In genomic region chr1:58651571-58652456, GRCm38 (mm10) we compare ENCODE assay signal across 8 mouse cellular contexts. TPM values are rescaled to one million over a fixed set of nuclear protein-coding genes. Genes with fewer than 3 reads are reported as not detected.
DNase-seq lines count a peak whose midpoint lies in the region; ATAC-seq and TF ChIP-seq lines count a peak whose summit lies in the region.
"Not testable (repeated sequence)": the region's sequence is repeated elsewhere in the genome, so short reads cannot be mapped to it uniquely, and the experiment has no call there.

No protein-coding gene starts in this region.

- DNase-seq in cerebellum, adult 2 months: peak in 1 of 2 experiments; percentile 13
- not testable (repeated sequence) for DNase-seq in forebrain, embryonic 14.5 days (ENCODE audit: low spot score); hindbrain, embryonic 11.5 days (ENCODE audit: low spot score); stomach, postnatal 0 days (ENCODE audit: low spot score)

- H3K27me3 ChIP-seq in cerebellum, adult 2 months (ENCODE audit: control insufficient read depth, insufficient read depth, low read length); forebrain, embryonic 14.5 days (replicated peaks; ENCODE audit: control insufficient read depth, insufficient read depth, low read length); hindbrain, embryonic 11.5 days (ENCODE audit: control insufficient read depth, insufficient read depth, low read length); kidney, embryonic 15.5 days; liver, embryonic 15.5 days; midbrain, embryonic 16.5 days (ENCODE audit: control insufficient read depth, insufficient read depth, low read depth, low read length); stomach, postnatal 0 days (ENCODE audit: control insufficient read depth, insufficient read depth, low read length): not testable (repeated sequence)

- peak; percentile 48 for ATAC-seq in CD4-positive, CD25-positive, alpha-beta regulatory T cell, adult 4 months
- ATAC-seq in forebrain, embryonic 14.5 days; hindbrain, embryonic 11.5 days (ENCODE audit: low FRiP score); kidney, embryonic 15.5 days (replicated peaks; ENCODE audit: low FRiP score); liver, embryonic 15.5 days (ENCODE audit: insufficient read depth); midbrain, embryonic 16.5 days; stomach, postnatal 0 days (ENCODE audit: low FRiP score, low TSS enrichment): not testable (repeated sequence)

- H3K27ac ChIP-seq in cerebellum, adult 2 months (ENCODE audit: insufficient read depth, low read length); forebrain, embryonic 14.5 days (ENCODE audit: low read depth, low read length); hindbrain, embryonic 11.5 days (ENCODE audit: low read depth, low read length); kidney, embryonic 15.5 days; liver, embryonic 15.5 days (replicated peaks); midbrain, embryonic 16.5 days (ENCODE audit: low read length); stomach, postnatal 0 days (replicated peaks): not testable (repeated sequence)

- not testable (repeated sequence) for H3K4me1 ChIP-seq in cerebellum, adult 2 months (ENCODE audit: control insufficient read depth, insufficient read depth, low read length); forebrain, embryonic 14.5 days (ENCODE audit: control insufficient read depth, insufficient read depth, low read length); hindbrain, embryonic 11.5 days (replicated peaks; ENCODE audit: control insufficient read depth, insufficient read depth, low read length); kidney, embryonic 15.5 days; liver, embryonic 15.5 days (replicated peaks); midbrain, embryonic 16.5 days (ENCODE audit: control insufficient read depth, insufficient read depth, low read length); stomach, postnatal 0 days (replicated peaks; ENCODE audit: control insufficient read depth, insufficient read depth)

- TF ChIP-seq POLR2A in cerebellum, adult 2 months (IDR thresholded peaks at IDR 0.05; ENCODE audit: borderline replicate concordance, insufficient read depth, low read length): not testable (repeated sequence)

- H3K36me3 ChIP-seq in forebrain, embryonic 14.5 days (ENCODE audit: control insufficient read depth, insufficient read depth, low read length); hindbrain, embryonic 11.5 days (ENCODE audit: control insufficient read depth, insufficient read depth, low read length); kidney, embryonic 15.5 days; liver, embryonic 15.5 days (replicated peaks); midbrain, embryonic 16.5 days (ENCODE audit: control insufficient read depth, insufficient read depth, low read length); stomach, postnatal 0 days (ENCODE audit: control insufficient read depth, insufficient read depth, low read length): not testable (repeated sequence)

- TF ChIP-seq EP300 in stomach, postnatal 0 days (optimal IDR thresholded peaks at IDR 0.05): not testable (repeated sequence)

- TF ChIP-seq CTCF in cerebellum, adult 2 months (IDR thresholded peaks at IDR 0.05; ENCODE audit: borderline replicate concordance, insufficient read depth, low read depth, low read length); stomach, postnatal 0 days (IDR thresholded peaks at IDR 0.05; ENCODE audit: low read depth): not testable (repeated sequence)

- WGBS in cerebellum, adult 2 months: 92% methylated on average over 17 of the region's 17 CpGs
- 85% methylated on average over 17 of the region's 17 CpGs for WGBS in forebrain, embryonic 14.5 days
- 85% methylated on average over 17 of the region's 17 CpGs for WGBS in hindbrain, embryonic 11.5 days
- 77% methylated on average over 17 of the region's 17 CpGs for WGBS in kidney, embryonic 15.5 days
- WGBS in liver, embryonic 15.5 days (ENCODE audit: insufficient replicate concordance): 66% methylated on average over 17 of the region's 17 CpGs
- WGBS in midbrain, embryonic 16.5 days: 89% methylated on average over 17 of the region's 17 CpGs
- WGBS in stomach, postnatal 0 days: 77% methylated on average over 17 of the region's 17 CpGs

- peak overlapping the region; percentile 55 for H3K4me3 ChIP-seq in cerebellum, adult 2 months (replicated peaks; ENCODE audit: insufficient read depth, low read depth, low read length)
- H3K4me3 ChIP-seq in forebrain, embryonic 14.5 days (ENCODE audit: low read depth, low read length): peak overlapping the region; percentile 39
- peak overlapping the region; percentile 54 for H3K4me3 ChIP-seq in hindbrain, embryonic 11.5 days (ENCODE audit: low read depth, low read length)
- H3K4me3 ChIP-seq in kidney, embryonic 15.5 days (replicated peaks): peak overlapping the region; percentile 61
- peak overlapping the region; percentile 72 for H3K4me3 ChIP-seq in liver, embryonic 15.5 days (replicated peaks)
- peak overlapping the region; percentile 50 for H3K4me3 ChIP-seq in midbrain, embryonic 16.5 days (ENCODE audit: low read depth, low read length)
- peak overlapping the region; percentile 68 for H3K4me3 ChIP-seq in stomach, postnatal 0 days (ENCODE audit: low read depth, low read length)

- peak overlapping the region; percentile 63; the same call in 1 of the 2 replicates for H3K9ac ChIP-seq in forebrain, embryonic 14.5 days (ENCODE audit: low read length)
- H3K9ac ChIP-seq in hindbrain, embryonic 11.5 days (ENCODE audit: low read depth, low read length): peak overlapping the region; percentile 77
- peak overlapping the region; percentile 60; the same call in 1 of the 2 replicates for H3K9ac ChIP-seq in kidney, embryonic 15.5 days
- not testable (repeated sequence) for H3K9ac ChIP-seq in liver, embryonic 15.5 days
- peak overlapping the region; percentile 78 for H3K9ac ChIP-seq in midbrain, embryonic 16.5 days (ENCODE audit: low read depth, low read length)
- H3K9ac ChIP-seq in stomach, postnatal 0 days (ENCODE audit: low read length): peak overlapping the region; percentile 82

- not testable (repeated sequence) for H3K9me3 ChIP-seq in forebrain, embryonic 14.5 days (replicated peaks; ENCODE audit: control insufficient read depth, low read length); hindbrain, embryonic 11.5 days (ENCODE audit: control insufficient read depth, low read length); kidney, embryonic 15.5 days (replicated peaks); liver, embryonic 15.5 days (replicated peaks); midbrain, embryonic 16.5 days (replicated peaks; ENCODE audit: control insufficient read depth, low read length, poor library complexity, severe bottlenecking); stomach, postnatal 0 days (ENCODE audit: control insufficient read depth, low read length)

- peak overlapping the region; percentile 55 for H3K4me2 ChIP-seq in forebrain, embryonic 14.5 days (ENCODE audit: low read length)
- peak overlapping the region; percentile 78; the same call in 1 of the 2 replicates for H3K4me2 ChIP-seq in hindbrain, embryonic 11.5 days (replicated peaks; ENCODE audit: low read depth, low read length)
- H3K4me2 ChIP-seq in kidney, embryonic 15.5 days: peak overlapping the region; percentile 80
- H3K4me2 ChIP-seq in liver, embryonic 15.5 days: peak overlapping the region; percentile 77
- H3K4me2 ChIP-seq in midbrain, embryonic 16.5 days (ENCODE audit: low read length): peak overlapping the region; percentile 87
- H3K4me2 ChIP-seq in stomach, postnatal 0 days (replicated peaks; ENCODE audit: low read depth): peak overlapping the region; percentile 81

RNA-seq across cellular contexts. Expression of gene Als2cr12, which starts 44.0 kb away (rescaled TPM):
- polyA plus RNA-seq in CD4-positive, CD25-positive, alpha-beta regulatory T cell, adult 4 months (2017; shearing (Covaris generic)): under 1 TPM in 1 of 2 experiments, not detected in 1; 0.16 TPM
- 0.08 TPM in 1 of 2 replicates, not detected in the other for polyA plus RNA-seq in cerebellum, adult 2 months (2012; rRNA removed)
- polyA plus RNA-seq in forebrain, embryonic 14.5 days (2014; fragmentation: Nextera tagmentation; extraction: Ambion mirVana): not detected in 2 replicates
- 0.10 TPM in 1 of 2 replicates, not detected in the other for polyA plus RNA-seq in hindbrain, embryonic 11.5 days (2014; fragmentation: Nextera tagmentation; extraction: Ambion mirVana)
- polyA plus RNA-seq in kidney, embryonic 15.5 days (2015; fragmentation: Nextera tagmentation; extraction: Ambion mirVana): not detected in 2 replicates
- polyA plus RNA-seq in liver, embryonic 15.5 days (2015; fragmentation: Nextera tagmentation; extraction: Ambion mirVana): 0.07 TPM in 1 of 2 replicates, not detected in the other
- polyA plus RNA-seq in midbrain, embryonic 16.5 days (2015; fragmentation: Nextera tagmentation; extraction: Ambion mirVana): not detected in 2 replicates
- 0.56 and 0.91 TPM in 2 replicates for polyA plus RNA-seq in stomach, postnatal 0 days (2015; fragmentation: Nextera tagmentation; extraction: Ambion mirVana)

RNA-seq across cellular contexts. Expression of gene Cflar, which starts 59.5 kb away (rescaled TPM):
- 100 to 1,000 TPM; 158 to 204 TPM for polyA plus RNA-seq in CD4-positive, CD25-positive, alpha-beta regulatory T cell, adult 4 months (2017; shearing (Covaris generic))
- polyA plus RNA-seq in cerebellum, adult 2 months (2012; rRNA removed): 15.4 and 16.1 TPM in 2 replicates
- polyA plus RNA-seq in forebrain, embryonic 14.5 days (2014; fragmentation: Nextera tagmentation; extraction: Ambion mirVana): 18.3 and 18.7 TPM in 2 replicates
- 23.5 and 27.7 TPM in 2 replicates for polyA plus RNA-seq in hindbrain, embryonic 11.5 days (2014; fragmentation: Nextera tagmentation; extraction: Ambion mirVana)
- polyA plus RNA-seq in kidney, embryonic 15.5 days (2015; fragmentation: Nextera tagmentation; extraction: Ambion mirVana): 45.2 and 48.1 TPM in 2 replicates
- polyA plus RNA-seq in liver, embryonic 15.5 days (2015; fragmentation: Nextera tagmentation; extraction: Ambion mirVana): 16.3 and 16.9 TPM in 2 replicates
- 11.1 and 19.9 TPM in 2 replicates for polyA plus RNA-seq in midbrain, embryonic 16.5 days (2015; fragmentation: Nextera tagmentation; extraction: Ambion mirVana)
- polyA plus RNA-seq in stomach, postnatal 0 days (2015; fragmentation: Nextera tagmentation; extraction: Ambion mirVana): 43.6 and 45.3 TPM in 2 replicates
